Mouse (Mus musculus): ENCODE results near the gene Synpo2. TPM values are rescaled to one million over a fixed set of nuclear protein-coding genes. Genes with fewer than 3 reads are reported as not detected.

The Synpo2 gene
- polyA plus RNA-seq, 1 experiment from 2014 or later, result 39.9 TPM

DNA sequence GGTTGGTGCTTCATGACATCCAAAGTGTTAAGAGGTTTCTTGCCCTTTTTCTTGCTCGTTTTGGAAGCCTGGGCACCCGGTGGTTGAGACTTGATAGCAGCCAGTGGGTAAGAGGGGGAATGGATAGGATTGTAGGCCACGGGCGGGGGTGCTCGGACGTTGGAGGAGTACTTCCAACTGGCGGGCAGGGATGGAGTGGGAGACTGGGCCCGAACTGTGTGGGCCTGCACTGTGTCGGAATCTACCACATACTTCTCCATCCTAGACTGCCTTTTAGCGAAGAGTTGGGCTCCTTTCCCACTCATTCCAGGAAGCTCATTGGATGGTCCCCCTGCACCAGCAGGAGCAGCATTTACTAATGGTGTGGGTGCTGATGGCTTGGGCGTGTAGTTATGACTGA is 123.2 kb downstream of the Synpo2 start:
- no peak overlapping the region for H3K4me2 ChIP-seq (replicated peaks; ENCODE audit: low read depth, low read length)
- no peak overlapping the region for H3K27ac ChIP-seq (ENCODE audit: low read length)
- peaks cover 10% of the 10 kb centered on the region; the same call in 1 of the 2 replicates for H3K36me3 ChIP-seq (ENCODE audit: control insufficient read depth, insufficient read depth, low read length)
- H3K27me3 ChIP-seq (ENCODE audit: control insufficient read depth, insufficient read depth, low read length), result no peaks in the 10 kb centered on the region
- 85% methylated on average over 11 of the region's 11 CpGs for WGBS
- no peaks in the 10 kb centered on the region; the same call in 1 of the 2 replicates for H3K9me3 ChIP-seq (ENCODE audit: control insufficient read depth, low read depth, low read length)
- H3K9ac ChIP-seq (replicated peaks; ENCODE audit: low read depth, low read length), result no peak overlapping the region
- no peak for ATAC-seq (ENCODE audit: insufficient number of reproducible peaks, insufficient read depth, low FRiP score, low read depth)
- no peak overlapping the region for H3K4me3 ChIP-seq (ENCODE audit: low read depth, low read length)
- peaks cover 10% of the 10 kb centered on the region for H3K4me1 ChIP-seq (ENCODE audit: control insufficient read depth, insufficient read depth, low read length)

DNA sequence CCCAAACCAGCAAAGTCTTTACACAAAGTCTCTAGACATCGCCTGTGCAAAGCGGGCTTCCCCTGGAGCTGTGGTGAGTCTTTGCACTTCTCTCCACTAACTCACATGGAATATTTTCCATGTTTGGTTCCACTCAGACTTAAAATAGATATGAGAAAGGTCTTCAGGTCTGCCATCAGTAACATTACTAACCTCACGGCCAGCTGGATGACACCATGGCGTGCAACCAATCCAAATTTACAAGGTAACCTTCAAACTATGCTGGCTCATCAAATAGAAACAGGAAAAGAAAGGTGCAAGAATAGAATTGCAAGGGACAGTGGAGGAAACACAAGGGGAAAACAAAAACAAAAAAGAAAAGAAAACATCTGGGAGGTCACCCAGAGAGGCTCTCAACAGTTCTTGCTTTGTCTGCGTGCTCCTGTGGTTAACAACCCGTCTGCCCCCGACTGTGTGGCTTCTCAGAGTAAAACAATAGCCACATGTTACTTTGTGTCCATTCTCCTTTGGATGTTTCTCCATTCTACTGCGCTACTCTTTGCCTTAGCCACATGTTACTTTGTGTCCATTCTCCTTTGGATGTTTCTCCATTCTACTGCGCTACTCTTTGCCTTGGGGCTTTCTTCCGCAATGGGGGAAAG is 124.8 kb downstream of the Synpo2 start:
- H3K9me3 ChIP-seq (ENCODE audit: control insufficient read depth, low read depth, low read length), result no peaks in the 10 kb centered on the region; the same call in 1 of the 2 replicates
- H3K9ac ChIP-seq (replicated peaks; ENCODE audit: low read depth, low read length), result no peak overlapping the region
- whole genome bisulfite sequencing, result 90% methylated on average over 10 of the region's 10 CpGs
- peaks cover 8% of the 10 kb centered on the region for H3K4me1 ChIP-seq (ENCODE audit: control insufficient read depth, insufficient read depth, low read length)
- H3K4me3 ChIP-seq (ENCODE audit: low read depth, low read length), result no peak overlapping the region
- no peaks in the 10 kb centered on the region for H3K27me3 ChIP-seq (ENCODE audit: control insufficient read depth, insufficient read depth, low read length)
- H3K36me3 ChIP-seq (ENCODE audit: control insufficient read depth, insufficient read depth, low read length), result peaks cover 10% of the 10 kb centered on the region; the same call in 1 of the 2 replicates
- ATAC-seq (ENCODE audit: insufficient number of reproducible peaks, insufficient read depth, low FRiP score, low read depth), result no peak
- no peak overlapping the region for H3K27ac ChIP-seq (ENCODE audit: low read length)
- no peak overlapping the region for H3K4me2 ChIP-seq (replicated peaks; ENCODE audit: low read depth, low read length)

DNA sequence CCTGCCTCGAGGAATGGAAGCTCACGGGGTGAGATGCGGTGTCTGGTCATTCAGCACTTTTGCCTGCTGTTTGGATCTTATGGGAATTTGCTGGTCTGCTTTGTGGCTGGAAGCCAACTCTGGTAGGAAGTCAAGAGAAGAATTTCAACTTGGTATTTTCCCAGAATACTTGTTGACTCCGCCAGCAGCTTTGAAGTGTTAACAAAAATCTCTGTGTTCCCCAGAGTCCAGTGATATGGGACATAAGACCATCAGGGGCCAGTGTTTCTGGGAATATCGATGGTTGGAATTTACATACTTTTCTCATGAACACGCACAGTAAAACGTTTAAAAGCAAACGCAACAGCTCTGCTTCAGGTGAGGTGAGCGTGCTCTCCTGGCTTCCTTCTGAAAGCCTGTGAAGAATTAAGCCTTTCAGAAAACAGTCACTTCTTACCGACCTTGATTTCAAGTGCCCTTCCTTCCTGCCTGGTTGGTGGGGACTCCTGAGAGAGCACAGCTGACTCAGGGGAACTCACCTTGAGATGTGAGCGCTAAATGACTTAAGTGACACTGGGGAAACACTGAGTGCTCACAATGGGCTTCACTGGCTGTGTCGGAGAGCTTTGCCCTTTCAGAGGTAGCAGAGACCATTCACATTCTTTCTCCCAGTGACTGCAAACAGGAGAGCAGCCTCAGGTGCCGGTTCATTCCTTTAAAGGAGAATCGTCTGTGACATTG is 128.0 kb downstream of the Synpo2 start:
- Histone ChIP-seq H3K4me1 (ENCODE audit: control insufficient read depth, insufficient read depth, low read length) (peaks cover 8% of the 10 kb centered on the region), H3K27me3 (ENCODE audit: control insufficient read depth, insufficient read depth, low read length) (no peaks in the 10 kb centered on the region), H3K9ac (replicated peaks; ENCODE audit: low read depth, low read length) (no peak overlapping the region), H3K27ac (ENCODE audit: low read length) (no peak overlapping the region), H3K4me2 (replicated peaks; ENCODE audit: low read depth, low read length) (no peak overlapping the region), H3K4me3 (ENCODE audit: low read depth, low read length) (no peak overlapping the region), H3K36me3 (ENCODE audit: control insufficient read depth, insufficient read depth, low read length) (0 out of 2 replicates have a peak, but pooled peaks cover 3% of the 10 kb centered on the region), H3K9me3 (ENCODE audit: control insufficient read depth, low read depth, low read length) (no peaks in the 10 kb centered on the region)
- WGBS, result 47% methylated on average over 14 of the region's 14 CpGs
- no peak for ATAC-seq (ENCODE audit: insufficient number of reproducible peaks, insufficient read depth, low FRiP score, low read depth)

DNA sequence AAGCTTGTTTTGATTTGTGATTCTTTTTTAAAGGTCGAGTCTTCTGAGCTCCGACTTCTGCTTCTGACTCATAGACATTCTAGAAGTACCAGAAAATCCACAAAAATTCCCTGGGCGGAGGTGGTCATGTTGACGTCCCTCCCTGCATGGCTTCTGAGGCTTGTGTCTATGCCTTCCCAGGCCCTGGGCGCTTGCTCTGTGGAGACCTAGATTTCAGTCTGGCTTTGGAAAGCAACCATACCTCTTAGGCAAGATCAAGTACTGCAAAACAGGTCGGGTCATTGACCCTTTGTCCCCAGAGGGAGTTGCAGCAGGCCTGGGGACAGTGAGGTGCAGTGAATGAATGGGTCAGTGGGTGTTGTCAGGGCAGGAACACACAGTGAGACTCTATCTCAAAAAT is 131.6 kb downstream of the Synpo2 start:
- no peaks in the 10 kb centered on the region for H3K27me3 ChIP-seq (ENCODE audit: control insufficient read depth, insufficient read depth, low read length)
- H3K4me3 ChIP-seq (ENCODE audit: low read depth, low read length), result no peak overlapping the region
- H3K9ac ChIP-seq (replicated peaks; ENCODE audit: low read depth, low read length), result no peak overlapping the region
- H3K9me3 ChIP-seq (ENCODE audit: control insufficient read depth, low read depth, low read length), result no peaks in the 10 kb centered on the region
- H3K4me2 ChIP-seq (replicated peaks; ENCODE audit: low read depth, low read length), result no peak overlapping the region
- H3K27ac ChIP-seq (ENCODE audit: low read length), result no peak overlapping the region
- 76% methylated on average over 6 of the region's 6 CpGs for WGBS
- peaks cover 8% of the 10 kb centered on the region for H3K4me1 ChIP-seq (ENCODE audit: control insufficient read depth, insufficient read depth, low read length)
- H3K36me3 ChIP-seq (ENCODE audit: control insufficient read depth, insufficient read depth, low read length), result no peaks in the 10 kb centered on the region; the same call in 1 of the 2 replicates
- no peak for ATAC-seq (ENCODE audit: insufficient number of reproducible peaks, insufficient read depth, low FRiP score, low read depth)

DNA sequence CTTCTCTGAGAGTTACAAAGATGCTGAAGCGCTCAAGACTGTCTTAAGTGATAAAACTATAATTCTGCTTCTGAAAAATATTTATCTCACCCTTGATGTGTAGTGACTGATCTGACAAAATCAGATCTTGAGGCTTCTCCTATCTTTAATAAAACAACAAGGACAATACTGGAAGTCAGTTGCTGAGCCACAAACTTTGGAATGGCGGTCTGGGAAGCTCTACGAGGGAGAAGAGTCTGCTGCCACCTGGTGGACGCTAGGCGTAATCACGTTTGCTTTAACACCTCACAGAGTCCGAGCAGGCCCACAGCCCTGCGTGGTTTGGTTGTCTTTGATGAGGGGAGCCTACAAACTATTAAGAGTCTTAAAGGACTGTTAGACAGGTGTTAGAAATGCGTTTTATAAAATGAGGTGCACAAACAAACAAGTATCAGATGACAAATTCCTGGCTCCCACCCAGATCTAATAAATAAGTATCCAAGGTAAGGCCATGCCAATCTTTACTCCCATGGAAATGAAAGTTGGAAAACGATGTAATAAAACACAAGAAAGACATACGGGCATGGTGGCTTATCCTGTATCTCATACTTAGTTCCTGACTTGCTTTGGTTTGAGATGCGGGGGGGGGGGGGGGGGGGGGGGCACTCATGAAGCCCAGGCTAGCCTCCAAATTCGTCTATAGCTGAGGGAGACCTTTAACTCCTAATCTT is 132.6 kb downstream of the Synpo2 start:
- H3K27me3 ChIP-seq (ENCODE audit: control insufficient read depth, insufficient read depth, low read length), result no peaks in the 10 kb centered on the region
- H3K9ac ChIP-seq (replicated peaks; ENCODE audit: low read depth, low read length), result no peak overlapping the region
- no peak overlapping the region for H3K4me3 ChIP-seq (ENCODE audit: low read depth, low read length)
- H3K4me2 ChIP-seq (replicated peaks; ENCODE audit: low read depth, low read length), result no peak overlapping the region
- peak; percentile 66 for ATAC-seq (ENCODE audit: insufficient number of reproducible peaks, insufficient read depth, low FRiP score, low read depth)
- peaks cover 8% of the 10 kb centered on the region for H3K4me1 ChIP-seq (ENCODE audit: control insufficient read depth, insufficient read depth, low read length)
- no peaks in the 10 kb centered on the region for H3K9me3 ChIP-seq (ENCODE audit: control insufficient read depth, low read depth, low read length)
- H3K27ac ChIP-seq (ENCODE audit: low read length), result no peak overlapping the region
- no peaks in the 10 kb centered on the region; the same call in 1 of the 2 replicates for H3K36me3 ChIP-seq (ENCODE audit: control insufficient read depth, insufficient read depth, low read length)
- 24% methylated on average over 12 of the region's 13 CpGs for WGBS

DNA sequence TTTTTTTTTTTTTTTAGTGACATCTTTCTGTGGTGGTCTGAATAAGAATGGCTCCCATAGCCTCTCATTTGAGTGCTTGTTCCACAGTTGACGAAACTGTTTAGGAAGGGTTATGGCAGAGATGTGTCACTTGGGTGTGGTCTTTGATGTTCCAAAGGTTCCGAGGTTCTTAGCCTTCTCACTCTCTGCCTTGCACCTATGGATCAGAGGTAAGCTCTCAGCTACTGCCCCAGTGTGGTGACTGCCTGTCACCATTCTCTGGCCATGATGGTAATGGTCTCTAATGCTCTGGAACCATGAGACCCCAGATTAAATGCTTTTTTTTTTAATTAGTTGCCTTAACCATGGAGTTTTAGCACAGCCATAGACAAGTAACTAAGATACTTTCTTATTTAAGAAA is 134.2 kb downstream of the Synpo2 start:
- ATAC-seq (ENCODE audit: insufficient number of reproducible peaks, insufficient read depth, low FRiP score, low read depth), result no peak
- H3K4me1 ChIP-seq (ENCODE audit: control insufficient read depth, insufficient read depth, low read length), result no peaks in the 10 kb centered on the region
- WGBS, result 90% methylated on average over 2 of the region's 2 CpGs
- H3K27me3 ChIP-seq (ENCODE audit: control insufficient read depth, insufficient read depth, low read length), result no peaks in the 10 kb centered on the region
- no peak overlapping the region for H3K4me2 ChIP-seq (replicated peaks; ENCODE audit: low read depth, low read length)
- no peaks in the 10 kb centered on the region; the same call in 1 of the 2 replicates for H3K36me3 ChIP-seq (ENCODE audit: control insufficient read depth, insufficient read depth, low read length)
- no peak overlapping the region for H3K9ac ChIP-seq (replicated peaks; ENCODE audit: low read depth, low read length)
- no peak overlapping the region for H3K4me3 ChIP-seq (ENCODE audit: low read depth, low read length)
- H3K9me3 ChIP-seq (ENCODE audit: control insufficient read depth, low read depth, low read length), result no peaks in the 10 kb centered on the region
- H3K27ac ChIP-seq (ENCODE audit: low read length), result no peak overlapping the region

DNA sequence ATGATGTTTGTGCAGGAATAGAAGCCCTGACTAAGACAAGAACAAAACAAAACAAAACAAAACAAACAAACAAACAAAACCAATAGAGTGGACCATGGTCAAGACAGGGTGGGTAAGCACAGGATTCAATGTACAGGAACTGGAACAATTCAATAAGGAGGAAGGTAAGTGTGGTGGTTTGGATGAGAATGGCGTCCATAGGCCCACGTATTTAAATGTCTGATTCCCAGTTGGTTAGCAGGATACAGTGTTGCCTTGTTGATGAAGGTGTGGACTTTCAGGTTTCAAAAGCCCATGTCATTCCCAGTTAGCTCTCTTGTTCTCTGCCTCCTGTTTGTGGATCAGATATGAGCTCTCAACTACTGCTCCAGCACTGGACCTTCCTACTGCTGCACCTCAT is 140.8 kb downstream of the Synpo2 start:
- H3K4me3 ChIP-seq (ENCODE audit: low read depth, low read length), result no peak overlapping the region
- H3K4me1 ChIP-seq (ENCODE audit: control insufficient read depth, insufficient read depth, low read length), result no peaks in the 10 kb centered on the region
- H3K27ac ChIP-seq (ENCODE audit: low read length), result no peak overlapping the region
- ATAC-seq (ENCODE audit: insufficient number of reproducible peaks, insufficient read depth, low FRiP score, low read depth), result no peak
- H3K9me3 ChIP-seq (ENCODE audit: control insufficient read depth, low read depth, low read length), result no peaks in the 10 kb centered on the region
- no peak overlapping the region for H3K9ac ChIP-seq (replicated peaks; ENCODE audit: low read depth, low read length)
- no peaks in the 10 kb centered on the region for H3K27me3 ChIP-seq (ENCODE audit: control insufficient read depth, insufficient read depth, low read length)
- no peak overlapping the region for H3K4me2 ChIP-seq (replicated peaks; ENCODE audit: low read depth, low read length)
- 95% methylated on average over 2 of the region's 2 CpGs for WGBS
- no peaks in the 10 kb centered on the region for H3K36me3 ChIP-seq (ENCODE audit: control insufficient read depth, insufficient read depth, low read length)

DNA sequence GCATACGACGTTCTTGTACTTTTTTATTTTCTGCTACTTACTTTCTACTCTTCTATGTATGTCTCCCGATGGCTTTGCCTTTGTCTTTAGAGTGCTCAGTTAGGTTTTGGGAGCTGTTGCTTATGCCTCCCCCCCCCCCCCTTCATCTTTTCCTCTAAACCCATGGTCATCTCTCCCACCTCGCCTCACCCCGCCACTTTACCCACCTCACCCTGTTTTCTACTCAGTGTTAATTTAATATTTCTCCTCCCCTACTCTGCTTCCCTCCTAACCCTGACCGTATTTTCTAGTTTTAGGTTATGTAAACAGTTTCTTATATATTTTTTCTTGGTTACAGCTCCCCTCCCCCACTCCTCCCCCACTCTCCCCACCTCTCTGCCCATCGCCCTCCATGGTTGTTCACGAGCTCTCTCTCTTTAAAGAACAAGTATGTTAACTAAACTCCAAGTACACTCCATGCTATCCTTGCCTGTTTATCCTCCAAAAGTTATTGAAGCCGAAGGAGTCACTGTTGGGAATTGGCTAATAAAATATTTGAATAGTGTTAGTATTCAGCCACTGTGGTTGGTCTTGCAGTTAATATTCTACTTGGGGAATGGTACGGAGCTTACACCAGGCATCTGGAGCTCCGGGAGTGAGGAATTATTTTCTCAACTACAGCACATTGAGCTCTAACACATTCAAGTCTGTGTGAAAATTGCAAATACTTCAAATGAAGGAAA is 142.1 kb downstream of the Synpo2 start:
- no peaks in the 10 kb centered on the region for H3K27me3 ChIP-seq (ENCODE audit: control insufficient read depth, insufficient read depth, low read length)
- no peaks in the 10 kb centered on the region for H3K4me1 ChIP-seq (ENCODE audit: control insufficient read depth, insufficient read depth, low read length)
- H3K4me3 ChIP-seq (ENCODE audit: low read depth, low read length), result no peak overlapping the region
- 53% methylated on average over 11 of the region's 11 CpGs for WGBS
- peak overlapping the region; percentile 25; the same call in 1 of the 2 replicates for H3K4me2 ChIP-seq (replicated peaks; ENCODE audit: low read depth, low read length)
- no peaks in the 10 kb centered on the region for H3K36me3 ChIP-seq (ENCODE audit: control insufficient read depth, insufficient read depth, low read length)
- H3K27ac ChIP-seq (ENCODE audit: low read length), result peak overlapping the region; percentile 71; the same call in 1 of the 2 replicates
- no peak overlapping the region for H3K9ac ChIP-seq (replicated peaks; ENCODE audit: low read depth, low read length)
- no peaks in the 10 kb centered on the region for H3K9me3 ChIP-seq (ENCODE audit: control insufficient read depth, low read depth, low read length)
- peak; percentile 20; the same call in 1 of the 2 replicates for ATAC-seq (ENCODE audit: insufficient number of reproducible peaks, insufficient read depth, low FRiP score, low read depth)

Measured in stomach, embryonic 14.5 days (tissue).